ENCODE assay signal across 17 mouse cellular contexts in genomic region chr16:12032441-12032840, GRCm38 (mm10). TPM values are rescaled to one million over a fixed set of nuclear protein-coding genes. Genes with fewer than 3 reads are reported as not detected.
DNase-seq lines count a peak whose midpoint lies in the region; TF ChIP-seq lines count a peak whose summit lies in the region.
"Had no signal": no experiment of that assay in that cellular context is flagged by ENCODE, and none has a peak within 500 bp of the region (broad histone marks: within the 10 kb centered on the region; RNA-seq: fewer than 3 reads in every experiment).

No protein-coding gene starts in this region.

- no peak for TF ChIP-seq POLR2A in lung, adult 2 months (IDR thresholded peaks at IDR 0.05; ENCODE audit: borderline replicate concordance, extremely low read depth, low read depth, low read length)

- intact Hi-C loops in gastrocnemius, postnatal 36 days (cut with DNase I): no loop called here

- no peak for TF ChIP-seq CTCF in lung, adult 2 months (IDR thresholded peaks at IDR 0.05; ENCODE audit: insufficient read depth, low read length)

- no peak overlapping the region for H3K4me3 ChIP-seq in lung, adult 2 months (replicated peaks; ENCODE audit: extremely low read depth, low read depth, low read length)
- H3K4me3 ChIP-seq: embryonic facial prominence, embryonic 10.5 days; intestine, embryonic 15.5 days; midbrain, embryonic 15.5 days; neural tube, embryonic 12.5 days had no signal

- WGBS in lung, adult 2 months: 27% methylated on average over 1 of the region's 1 CpGs

- DNase-seq in gastrocnemius, adult 18-20 months (ENCODE audit: low spot score): peak; percentile 50
- no peak for DNase-seq in gastrocnemius, postnatal 36 days
- peak; percentile 29 for DNase-seq in lung, postnatal 10 days
- DNase-seq in lung, adult 2 months: no peak
- DNase-seq in adipocyte (ENCODE audit: low spot score): peak; percentile 50
- peak; percentile 16 for DNase-seq in fibroblast of lung, adult 2 months (ENCODE audit: low read depth)
- no peak for DNase-seq in right cerebral cortex, postnatal 14 days
- DNase-seq in gastrocnemius, postnatal 4 days (ENCODE audit: low spot score in 2 of 2): no peak
- DNase-seq: liver; lung, postnatal 36 days; retina, postnatal 1 day had no signal

- H3K4me1 ChIP-seq in lung, adult 2 months (ENCODE audit: control insufficient read depth, insufficient read depth, low read length): no peaks in the 10 kb centered on the region
- H3K4me1 ChIP-seq: embryonic facial prominence, embryonic 10.5 days; intestine, embryonic 15.5 days; midbrain, embryonic 15.5 days; neural tube, embryonic 12.5 days had no signal

RNA-seq across cellular contexts. Expression of gene Shisa9, which starts 48.5 kb away (rescaled TPM):
- not detected for total RNA-seq in gastrocnemius, adult 18-20 months (2021)
- not detected for total RNA-seq in gastrocnemius, postnatal 36 days (2021)
- 0.70 and 0.86 TPM in 2 replicates for polyA plus RNA-seq in lung, adult 2 months (2012; rRNA removed)
- total RNA-seq in gastrocnemius, postnatal 4 days (2021): under 1 TPM; 0.34 to 0.52 TPM
- total RNA-seq: granulocyte monocyte progenitor cell, adult 5-6 weeks had no signal
- polyA plus RNA-seq: CD4-positive, CD25-positive, alpha-beta regulatory T cell, adult 4 months had no signal

Comparison
In these comparisons a context has a peak if more than half of its experiments do, and no peak if none do; other contexts are left out.
1. DNase-seq: peak in gastrocnemius, adult 18-20 months (single experiment), lung, postnatal 10 days (single experiment), adipocyte (single experiment) and fibroblast of lung, adult 2 months (single experiment); none in gastrocnemius, postnatal 36 days (0 of 2), lung, adult 2 months (single experiment), right cerebral cortex, postnatal 14 days (single experiment) and gastrocnemius, postnatal 4 days (0 of 2).